Mouse (Mus musculus): Measurements from ENCODE around the gene Elp1.

DNA sequence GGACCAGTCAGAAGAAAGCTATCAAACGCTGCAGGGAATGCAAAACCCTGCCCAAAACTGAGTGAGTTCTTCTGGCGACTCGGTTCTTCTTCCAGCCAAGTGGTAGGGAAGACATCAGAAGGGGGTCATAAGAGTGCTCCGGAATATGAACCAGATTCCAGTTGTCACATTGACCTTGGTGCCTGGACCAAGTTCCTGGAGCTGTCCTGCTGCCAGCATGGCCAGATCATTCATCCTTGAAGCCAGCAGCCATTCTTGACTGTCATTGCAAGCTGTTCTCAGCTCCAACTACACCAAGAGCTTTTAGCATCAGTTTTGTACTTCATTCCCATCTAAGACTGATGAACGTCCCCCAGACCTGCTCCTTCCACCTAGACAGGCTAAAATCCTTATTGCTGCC, 85.3 kb downstream of the Elp1 start:
- no peak for TF ChIP-seq MAFK (IDR thresholded peaks at IDR 0.05; ENCODE audit: insufficient read depth, low read depth, low read length)
- TF ChIP-seq CHD2 (IDR thresholded peaks at IDR 0.05; ENCODE audit: low read depth, low read length): no peak
- no peak for TF ChIP-seq ZC3H11A (IDR thresholded peaks at IDR 0.05; ENCODE audit: borderline replicate concordance, low read depth, low read length)
